Mouse (Mus musculus) gastrocnemius, postnatal 14 days (tissue): Measurements from ENCODE around the gene Spock1. TPM values are rescaled to one million over a fixed set of nuclear protein-coding genes. Genes with fewer than 3 reads are reported as not detected.
"Not testable (repeated sequence)": the region's sequence is repeated elsewhere in the genome, so short reads cannot be mapped to it uniquely, and the experiment has no call there.

Experiments used
- DNase-seq: peaks from one replicate; pipeline ENCODE4 v3.0.0; 2021; ENCODE audit warnings: mixed read lengths
- intact Hi-C: fragments of 180-260 bp; cut with DNase I; formaldehyde crosslinking; loops from one replicate; pipeline ENCODE4 v1.15.1; 2025; ENCODE audit warnings: low total_unique reads
- total RNA-seq, 2 experiments: library from RNA; stranded (reverse); gene quantifications; 2 replicates each; pipeline ENCODE4 v1.2.3; 2021

Spock1 gene
- total RNA-seq, 2 experiments from 2014 or later: 0.78 to 1.4 TPM

DNA sequence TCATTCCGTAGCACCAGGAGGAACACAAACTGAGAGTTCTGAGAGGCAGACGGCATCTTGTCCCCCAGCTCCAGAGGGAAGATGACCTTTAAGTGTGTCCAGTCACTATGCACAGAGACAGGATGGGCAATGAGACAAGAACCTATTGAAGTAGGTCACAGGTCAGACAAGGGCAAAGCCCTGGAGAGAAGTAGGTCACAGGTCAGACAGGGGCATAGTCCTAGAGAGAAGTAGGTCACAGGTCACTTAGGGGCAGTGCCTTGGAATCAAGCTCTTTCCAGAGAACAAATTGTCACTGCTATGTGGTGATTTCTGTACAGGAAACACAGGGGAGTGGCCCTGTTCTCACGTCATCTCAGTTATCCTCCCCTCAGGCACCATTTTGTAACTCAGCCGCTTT, 334.6 kb downstream of the Spock1 start:
- intact Hi-C loops: no loop called here
- no peak for DNase-seq

GRCm38 (mm10) chr13:57568404-57568803, 339.7 kb downstream of the Spock1 start:
- intact Hi-C loops: no loop called here
- no peak for DNase-seq

DNA sequence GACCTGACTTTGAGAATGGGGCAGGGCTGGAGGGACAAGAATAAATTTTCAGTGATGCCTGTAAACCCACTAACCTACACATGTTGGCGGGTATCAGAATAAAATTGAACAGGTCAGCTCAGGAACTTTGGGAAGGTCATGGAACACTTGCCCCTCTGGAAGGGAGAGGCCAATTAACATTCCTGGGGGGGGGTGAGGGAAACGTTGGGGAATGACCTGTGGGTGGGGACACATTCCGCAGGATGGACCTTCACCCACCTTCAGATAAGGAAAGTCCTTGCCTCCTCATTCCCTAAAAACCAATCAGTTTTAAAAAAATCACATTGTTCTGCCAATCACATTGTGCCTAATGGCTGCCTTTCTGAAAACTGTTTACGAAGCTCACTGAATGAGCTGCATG, 352.9 kb downstream of the Spock1 start:
- intact Hi-C loops: no loop called here
- DNase-seq: no peak

DNA sequence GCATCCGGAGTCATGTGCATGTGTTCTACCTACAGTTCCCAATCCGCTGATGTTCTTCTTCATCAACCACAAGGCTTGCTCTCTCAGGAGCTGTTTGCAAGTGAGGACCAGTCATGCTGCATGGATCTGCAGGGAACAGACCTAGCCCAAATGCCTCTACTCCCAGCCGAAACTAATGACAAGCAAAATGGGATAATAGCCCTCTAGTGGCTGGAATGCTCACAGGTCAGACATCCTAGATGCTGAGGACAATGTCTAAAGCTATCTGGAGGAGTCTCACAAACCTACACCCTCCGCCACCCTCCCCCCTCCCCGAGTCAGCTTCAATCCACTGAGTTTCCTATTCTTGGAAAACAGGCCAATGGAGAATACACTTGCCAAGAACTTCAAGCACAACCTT, 358.4 kb downstream of the Spock1 start:
- intact Hi-C loops: no loop called here
- no peak for DNase-seq

GRCm38 (mm10) chr13:57536988-57537547, 371.1 kb downstream of the Spock1 start:
- DNase-seq: peak; percentile 17
- intact Hi-C loops: no loop called here

- DNase-seq: no peak
- intact Hi-C loops: no loop called here
Observed at GRCm38 (mm10) chr13:57534325-57534724, 373.8 kb downstream of the Spock1 start.

GRCm38 (mm10) chr13:57525946-57526345, 382.2 kb downstream of the Spock1 start:
- DNase-seq: no peak
- intact Hi-C loops: no loop called here

DNA sequence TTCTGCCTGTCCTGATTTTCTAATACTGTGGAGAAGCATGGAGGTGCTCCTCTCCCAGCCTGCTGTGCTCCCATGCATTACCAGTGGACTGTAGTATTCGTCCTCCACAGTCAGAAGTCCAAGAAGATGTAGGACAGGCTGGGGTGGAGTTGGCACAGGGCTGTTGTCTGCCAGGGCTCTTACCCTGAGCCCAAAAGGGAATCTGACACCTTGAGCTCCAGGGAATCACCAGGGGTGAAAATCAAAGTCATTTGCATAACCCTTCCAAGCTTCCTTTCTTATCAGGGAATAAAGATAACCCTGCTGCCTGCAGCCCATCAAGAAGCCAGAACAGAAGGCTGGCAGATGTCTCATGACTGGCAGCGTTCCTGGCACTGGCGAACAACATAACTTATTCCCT, 383.6 kb downstream of the Spock1 start:
- intact Hi-C loops: no loop called here

DNA sequence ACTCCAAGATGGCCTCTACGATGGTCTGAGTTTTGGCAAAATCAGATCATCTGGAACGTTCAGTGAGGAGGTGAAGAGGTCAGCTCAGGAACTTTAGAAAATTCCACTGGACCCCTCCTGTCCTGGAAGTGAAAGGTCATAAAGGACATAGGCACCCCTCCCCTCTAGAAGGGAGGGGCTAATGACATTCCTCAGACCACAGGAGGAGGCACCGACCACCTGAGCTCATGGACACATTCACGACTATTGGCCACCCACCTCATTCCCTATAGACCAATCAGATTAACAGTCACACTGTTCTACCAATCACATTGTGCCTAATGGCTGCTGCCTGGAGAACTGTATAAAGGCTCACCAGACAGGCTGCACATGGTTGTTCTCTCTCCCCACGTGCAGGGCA, 384.8 kb downstream of the Spock1 start:
- intact Hi-C loops: no loop called here
- DNase-seq: no peak

More for the DNA sequence above, 383.6 kb downstream of the Spock1 start:
- no peak for DNase-seq

GRCm38 (mm10) chr13:57522319-57522718, 385.8 kb downstream of the Spock1 start:
- no peak for DNase-seq
- intact Hi-C loops: no loop called here

GRCm38 (mm10) chr13:57521152-57521551, 387.0 kb downstream of the Spock1 start:
- DNase-seq: no peak
- intact Hi-C loops: no loop called here

GRCm38 (mm10) chr13:57519790-57520189, 388.3 kb downstream of the Spock1 start:
- intact Hi-C loops: no loop called here
- DNase-seq: no peak

DNA sequence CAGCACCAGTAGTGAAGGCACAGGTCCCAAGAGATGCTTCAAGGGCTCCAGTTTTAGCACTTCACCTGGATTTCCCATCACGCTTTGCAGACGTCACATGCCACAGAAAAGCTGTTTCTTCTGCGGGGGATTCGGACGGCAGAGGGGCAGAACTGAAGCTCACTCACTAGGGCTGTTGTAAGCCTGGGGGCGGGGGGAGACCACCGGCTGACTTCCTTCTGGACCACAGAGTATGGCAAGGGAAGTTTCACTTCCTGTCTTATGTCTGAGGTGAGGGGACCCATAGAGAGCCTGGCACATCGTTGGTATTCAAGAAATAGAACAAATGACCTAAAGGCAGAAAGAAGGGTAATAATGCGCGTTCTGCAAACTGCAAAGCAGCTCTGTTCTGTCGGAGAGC, 392.4 kb downstream of the Spock1 start:
- no peak for DNase-seq
- intact Hi-C loops: no loop called here

GRCm38 (mm10) chr13:57501552-57501951, 406.6 kb downstream of the Spock1 start:
- intact Hi-C loops: no loop called here
- no peak for DNase-seq

DNA sequence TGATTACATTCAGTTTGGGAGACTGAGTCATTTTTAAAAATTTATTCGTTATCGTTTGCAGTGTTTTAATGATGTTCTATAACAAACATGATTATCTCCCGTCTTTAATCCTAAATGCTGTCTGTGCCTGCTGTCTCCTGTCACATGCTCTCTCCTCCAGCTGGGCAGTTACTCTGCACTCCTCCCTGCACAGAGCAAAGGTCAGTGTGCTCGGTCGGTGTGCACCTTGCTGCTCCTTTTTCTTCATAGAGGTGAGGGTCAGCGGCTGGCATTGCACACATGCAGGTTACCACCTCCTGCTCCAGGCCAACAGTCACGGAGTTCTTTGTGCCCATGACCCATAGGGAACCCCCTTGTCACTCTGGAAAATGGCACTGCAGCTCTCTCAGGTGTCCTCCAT, 411.4 kb downstream of the Spock1 start:
- no peak for DNase-seq
- intact Hi-C loops: no loop called here

DNA sequence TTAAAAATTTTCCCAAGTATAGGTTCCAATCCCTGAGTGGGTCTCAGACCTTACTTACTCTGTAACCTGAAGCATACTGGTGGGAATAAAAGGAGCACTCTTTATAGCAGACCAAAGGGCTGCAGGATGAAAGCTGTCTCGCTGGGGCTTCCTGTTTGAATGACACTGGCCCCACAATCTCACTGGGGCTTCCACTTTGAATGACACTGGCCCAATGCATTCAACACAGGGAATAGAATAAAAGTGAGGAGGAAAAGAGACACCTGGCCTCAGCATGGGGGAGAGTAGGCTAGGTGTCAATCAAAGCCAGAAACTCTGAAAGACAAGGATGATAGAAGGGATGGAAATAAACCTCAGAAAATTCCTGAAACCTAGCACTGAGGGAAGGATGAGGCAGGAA, 413.3 kb downstream of the Spock1 start:
- DNase-seq: no peak
- intact Hi-C loops: no loop called here

- intact Hi-C loops: no loop called here
- DNase-seq: peak; percentile 31
Observed at GRCm38 (mm10) chr13:57488926-57489325, 419.2 kb downstream of the Spock1 start.

GRCm38 (mm10) chr13:57484426-57485168, 423.5 kb downstream of the Spock1 start:
- intact Hi-C loops: no loop called here
- no peak for DNase-seq

- intact Hi-C loops: no loop called here
- no peak for DNase-seq
Observed at GRCm38 (mm10) chr13:57476700-57477099, 431.4 kb downstream of the Spock1 start.

DNA sequence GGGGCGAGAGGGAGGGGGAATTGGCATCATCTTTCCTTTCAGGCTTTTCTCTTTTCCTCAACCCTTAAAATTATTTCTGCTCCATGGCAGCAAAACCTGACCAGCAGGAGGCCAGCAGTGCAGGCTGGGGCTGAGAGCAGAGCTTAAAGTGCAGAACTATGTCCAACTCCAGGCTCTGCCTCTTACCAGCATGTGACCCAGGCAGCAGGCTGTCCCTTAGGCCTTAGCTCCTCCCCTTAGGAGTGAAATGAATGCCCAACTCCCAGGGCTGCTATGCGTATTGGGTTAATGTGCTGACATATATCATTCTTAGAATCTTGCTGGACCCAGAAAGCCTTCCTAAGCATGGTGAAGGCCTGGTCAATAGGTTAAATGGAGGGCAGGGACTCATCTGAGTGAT, 434.1 kb downstream of the Spock1 start:
- no peak for DNase-seq
- intact Hi-C loops: no loop called here

DNA sequence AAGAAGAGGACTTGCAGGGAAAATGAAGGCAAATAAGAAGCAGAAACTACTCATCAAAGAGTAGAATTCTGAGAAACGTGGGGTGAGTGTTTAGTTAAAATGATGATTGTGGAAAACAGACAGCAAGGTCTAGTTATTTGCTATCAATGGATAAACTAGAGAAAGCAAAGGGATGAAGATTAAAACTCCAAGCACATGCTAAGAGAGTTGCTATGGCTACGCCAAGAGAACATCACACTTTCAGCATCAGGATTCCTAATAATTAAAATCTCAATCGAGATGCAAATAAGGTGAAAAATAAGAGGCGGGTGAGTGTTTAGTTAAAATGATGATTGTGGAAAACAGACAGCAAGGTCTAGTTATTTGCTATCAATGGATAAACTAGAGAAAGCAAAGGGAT, 437.2 kb downstream of the Spock1 start:
- DNase-seq: not testable (repeated sequence)

More for the DNA sequence above, 437.2 kb downstream of the Spock1 start:
- intact Hi-C loops: not testable (repeated sequence)
